Mouse (Mus musculus) CD4-positive helper T cell, adult 2 months (primary cell): ENCODE measurements around the gene Mapk1ip1l.
"Not testable (repeated sequence)": the region's sequence is repeated elsewhere in the genome, so short reads cannot be mapped to it uniquely, and the experiment has no call there.

Experiments used
- DNase-seq: peaks from one replicate; pipeline ENCODE4 v3.0.0-alpha.2; 2012; ENCODE audit warnings: low read depth, missing footprints, low spot score

The Mapk1ip1l gene

GRCm38 (mm10) chr14:47304814-47305405 is 6.8 kb downstream of the Mapk1ip1l start:
- no peak for DNase-seq

DNA sequence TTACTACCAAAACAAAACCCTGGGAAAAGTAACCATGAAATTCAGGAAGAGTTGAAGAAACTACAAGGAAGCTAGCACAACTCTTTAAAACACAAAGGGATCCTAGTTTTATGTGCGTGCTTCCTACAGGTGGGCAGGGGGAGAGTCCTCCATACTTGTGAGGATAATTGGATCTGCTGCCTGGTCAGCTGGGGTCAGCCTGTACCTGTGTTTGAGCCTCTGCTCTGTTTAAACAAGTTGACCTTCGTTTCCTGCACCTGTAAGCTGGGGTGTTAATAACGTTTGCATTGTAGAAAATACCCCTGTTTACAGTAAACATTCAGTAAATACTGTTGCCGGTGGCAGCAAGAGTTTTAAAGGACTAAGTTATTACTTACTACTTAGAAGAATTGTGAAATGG is 7.9 kb downstream of the Mapk1ip1l start:
- no peak for DNase-seq

DNA sequence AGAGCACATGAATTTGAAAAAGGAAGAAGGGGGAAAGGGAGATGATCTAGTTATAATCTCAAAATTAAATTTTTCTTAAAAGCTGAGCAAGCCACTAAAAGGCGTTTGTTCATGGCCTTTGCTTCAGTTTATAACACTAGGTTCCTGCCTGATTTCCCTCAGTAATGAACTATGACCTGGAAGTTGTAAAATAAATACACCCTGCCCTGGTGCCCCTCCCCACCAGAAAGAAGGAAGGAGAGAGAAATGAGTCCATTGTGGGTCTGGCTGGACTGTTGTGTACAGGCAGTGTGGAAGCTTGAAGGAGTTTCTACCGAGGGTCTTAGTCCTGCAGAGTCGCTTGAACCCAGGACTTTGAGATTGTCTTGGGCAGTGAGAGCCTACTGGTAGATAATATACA is 9.6 kb downstream of the Mapk1ip1l start:
- no peak for DNase-seq

DNA sequence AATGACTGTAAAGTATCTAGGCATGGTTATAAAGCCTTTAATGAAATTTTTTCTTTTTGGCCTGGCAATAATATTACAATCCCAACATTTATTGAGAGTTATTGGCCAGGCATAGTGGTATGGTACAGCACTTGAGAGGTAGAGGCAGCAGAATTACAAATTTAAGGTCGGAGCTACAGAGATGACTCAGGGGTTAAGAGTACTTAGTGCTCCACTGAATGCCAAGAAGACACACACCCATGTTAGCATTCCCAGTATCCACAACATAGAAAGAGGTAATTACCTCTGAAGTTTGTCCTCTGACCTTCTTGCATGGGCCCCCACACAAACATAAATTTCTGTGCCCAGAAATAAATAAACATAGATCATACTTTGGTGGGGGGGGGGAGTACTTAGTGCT is 11.0 kb downstream of the Mapk1ip1l start:
- no peak for DNase-seq

DNA sequence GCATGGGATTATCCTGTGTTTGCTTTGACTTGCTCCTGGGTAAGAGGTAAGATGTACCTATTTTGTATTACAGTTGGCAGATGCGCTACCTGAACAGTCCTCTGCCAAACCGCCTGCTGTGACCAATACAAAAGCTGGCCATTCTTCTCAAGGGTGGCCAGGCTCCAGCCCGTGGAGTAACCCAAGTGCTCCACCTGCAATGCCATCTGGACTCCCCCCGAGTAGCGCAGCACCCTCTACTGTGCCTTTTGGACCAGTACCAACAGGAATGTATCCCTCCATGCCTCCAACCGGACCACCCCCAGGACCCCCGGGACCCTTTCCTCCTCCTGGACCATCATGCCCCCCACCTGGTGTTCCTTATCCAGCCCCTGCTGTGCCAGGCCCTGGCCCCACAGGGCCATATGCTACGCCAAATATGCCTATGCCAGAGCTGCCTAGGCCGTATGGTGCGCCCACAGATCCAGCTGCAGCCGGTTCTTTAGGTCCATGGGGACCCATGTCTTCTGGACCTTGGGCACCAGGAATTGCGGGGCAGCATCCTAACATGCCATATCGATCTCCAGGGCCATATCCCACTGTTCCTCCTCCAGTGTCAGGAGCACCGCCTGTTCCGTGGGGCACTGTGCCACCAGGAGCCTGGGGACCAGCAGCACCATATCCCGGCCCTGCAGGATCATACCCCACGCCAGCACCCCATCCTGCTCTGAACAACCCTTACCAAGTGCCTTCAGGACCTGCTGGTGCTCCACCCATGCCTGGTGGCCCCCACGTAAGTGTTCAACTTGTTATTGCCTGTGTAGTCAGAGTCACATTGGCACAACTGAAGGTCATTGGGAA is 12.5 kb downstream of the Mapk1ip1l start:
- no peak for DNase-seq

DNA sequence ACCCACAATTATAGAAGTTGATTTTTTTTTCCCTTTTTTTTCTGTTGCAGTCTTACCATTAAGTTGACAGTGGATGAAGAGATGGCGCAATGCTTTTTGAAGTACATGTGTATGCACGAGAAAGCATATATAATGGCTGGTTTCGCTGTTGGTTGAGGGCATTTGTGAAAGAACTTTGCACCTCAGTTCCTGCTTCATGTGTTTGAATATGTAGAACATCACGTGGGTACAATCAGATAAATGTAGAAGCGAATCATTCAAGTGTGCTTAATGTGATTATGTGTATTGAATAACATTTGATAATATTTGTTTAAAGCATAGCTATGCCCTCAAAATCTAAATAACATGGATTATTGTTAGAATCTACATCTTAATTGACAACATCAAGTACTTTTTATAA is 21.3 kb downstream of the Mapk1ip1l start:
- no peak for DNase-seq

- DNase-seq: not testable (repeated sequence)
These were observed 23.5 kb downstream of the Mapk1ip1l start for GRCm38 (mm10) chr14:47321581-47321980.

DNA sequence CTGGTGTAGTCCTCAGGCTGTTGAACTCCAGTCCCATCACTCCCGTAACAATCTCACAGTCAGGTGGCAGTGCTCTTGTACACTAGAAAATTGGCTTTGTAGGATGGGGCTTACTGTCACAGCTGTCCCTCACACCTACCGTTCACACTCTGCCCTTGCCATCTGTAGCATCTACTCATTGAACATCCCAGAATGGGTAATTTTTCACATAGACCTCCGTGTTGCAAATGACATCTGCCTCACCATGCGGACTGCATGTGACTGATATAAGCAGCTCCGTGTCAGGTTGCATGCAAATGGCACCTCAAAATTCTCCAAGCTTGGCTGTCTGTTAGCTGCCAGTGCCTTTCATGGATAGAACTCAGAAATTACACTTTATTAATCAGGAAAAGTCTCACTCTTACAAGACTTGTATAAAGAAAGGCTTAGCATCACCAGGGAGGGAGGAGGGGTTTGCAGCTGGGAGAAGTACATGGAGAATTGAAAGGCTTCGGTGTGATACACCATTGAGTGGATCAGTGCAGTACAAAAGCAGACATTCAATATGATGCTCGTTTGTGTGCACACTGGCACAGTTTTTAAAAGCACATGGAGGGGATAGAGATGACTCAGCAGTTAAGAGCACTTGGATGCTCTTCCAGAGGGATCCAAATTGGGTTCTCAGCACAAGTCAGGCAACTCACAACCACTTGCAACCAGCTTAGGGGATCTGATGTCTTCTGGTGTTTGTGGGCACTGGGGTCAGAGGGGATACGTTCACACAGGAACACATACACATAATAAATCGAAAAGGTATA is 28.1 kb downstream of the Mapk1ip1l start:
- no peak for DNase-seq

DNA sequence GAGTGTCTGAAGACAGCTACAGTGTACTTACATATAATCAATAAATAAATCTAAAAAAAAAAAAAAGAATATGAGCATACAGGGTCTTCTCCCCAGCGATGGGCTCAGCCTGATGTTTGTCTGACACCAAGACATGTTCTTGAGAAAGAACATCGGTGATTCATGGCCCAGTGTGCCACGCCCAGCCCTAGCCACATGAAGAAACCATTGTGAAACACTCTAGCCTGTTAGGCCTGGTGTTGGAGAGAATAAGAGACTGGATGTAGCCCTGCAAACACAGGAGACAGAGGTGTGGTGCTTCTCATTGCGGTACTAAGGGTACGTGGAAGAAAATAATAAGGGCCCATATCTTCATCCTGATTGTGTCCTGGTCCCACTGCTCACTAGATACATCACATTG is 29.3 kb downstream of the Mapk1ip1l start:
- DNase-seq: no peak

DNA sequence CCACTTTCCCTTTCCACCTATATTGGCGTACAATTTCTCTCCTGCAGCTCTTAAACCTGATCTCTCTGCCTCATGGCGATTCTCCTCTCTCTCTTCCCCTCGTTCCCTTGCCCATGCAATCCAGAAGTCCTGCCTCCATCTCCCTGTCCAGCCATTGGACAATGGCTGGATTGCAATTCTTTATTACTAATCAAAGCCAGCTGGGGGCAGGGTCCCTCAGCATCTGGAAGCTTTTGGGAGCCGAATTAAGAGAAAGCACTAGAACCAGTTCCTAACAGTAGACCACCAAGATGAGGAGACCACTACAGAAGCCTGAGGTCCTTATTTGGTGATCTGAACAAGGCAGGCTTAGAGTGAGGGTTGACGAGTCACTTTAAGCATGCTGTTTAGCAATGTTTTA is 33.9 kb downstream of the Mapk1ip1l start:
- no peak for DNase-seq

DNA sequence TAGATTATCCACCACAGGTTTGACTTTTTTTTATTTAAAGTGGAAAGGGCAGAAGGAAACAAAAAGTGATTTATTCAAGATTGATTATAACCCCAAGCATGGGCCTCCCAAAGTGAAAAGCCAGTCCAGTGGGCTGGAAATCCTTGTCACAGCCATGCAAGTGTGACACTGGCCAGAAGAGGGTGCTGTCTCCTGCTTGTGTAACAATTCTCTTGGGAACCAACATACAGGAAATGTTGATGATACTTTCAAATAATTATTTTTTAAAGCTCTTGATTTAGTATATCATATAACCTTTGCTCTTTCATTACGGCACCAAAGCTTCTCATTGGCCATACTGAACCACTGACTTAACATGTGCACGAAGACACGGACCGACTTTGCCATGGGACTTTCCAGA is 36.8 kb downstream of the Mapk1ip1l start:
- peak; percentile 66 for DNase-seq

GRCm38 (mm10) chr14:47335300-47335699 is 37.2 kb downstream of the Mapk1ip1l start:
- no peak for DNase-seq

DNA sequence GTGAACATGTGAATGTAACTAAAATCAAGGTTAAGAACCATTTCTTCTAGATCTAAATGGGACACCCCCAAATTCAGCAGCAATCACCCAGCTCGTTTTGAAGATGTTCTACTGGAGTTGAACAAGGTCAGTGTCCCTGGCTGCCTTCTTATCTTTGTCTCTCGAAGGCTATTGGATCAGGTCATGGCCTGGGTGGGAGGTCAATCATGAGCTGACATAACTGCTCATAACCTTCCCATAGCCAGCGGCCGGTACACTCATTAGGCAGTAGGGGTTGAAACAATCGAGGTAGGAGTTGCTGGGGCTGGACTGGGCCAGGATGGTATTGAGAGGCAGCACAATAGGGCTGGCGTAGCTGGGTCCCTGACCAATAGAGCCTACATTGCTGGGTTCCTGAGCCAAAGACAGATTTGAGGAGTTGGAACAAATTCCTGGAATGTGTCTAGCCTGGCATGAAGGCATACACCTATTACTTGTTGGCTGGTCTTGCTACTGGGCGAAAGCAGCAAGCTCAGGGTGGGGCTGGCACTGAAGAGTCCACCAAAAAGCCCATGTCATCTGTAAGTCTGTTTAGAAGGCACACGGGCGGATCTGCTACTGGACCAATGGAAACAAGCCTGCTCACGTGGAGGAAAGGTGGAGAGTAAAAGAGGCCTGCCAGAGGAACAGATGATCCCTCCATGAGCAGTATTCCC is 42.3 kb downstream of the Mapk1ip1l start:
- no peak for DNase-seq

GRCm38 (mm10) chr14:47341811-47342291 is 43.8 kb downstream of the Mapk1ip1l start:
- no peak for DNase-seq

GRCm38 (mm10) chr14:47346715-47347114 is 48.6 kb downstream of the Mapk1ip1l start:
- DNase-seq: no peak

- DNase-seq: no peak
These were observed 52.9 kb downstream of the Mapk1ip1l start for GRCm38 (mm10) chr14:47350974-47351373.

GRCm38 (mm10) chr14:47352272-47352671 is 54.2 kb downstream of the Mapk1ip1l start:
- DNase-seq: no peak

DNA sequence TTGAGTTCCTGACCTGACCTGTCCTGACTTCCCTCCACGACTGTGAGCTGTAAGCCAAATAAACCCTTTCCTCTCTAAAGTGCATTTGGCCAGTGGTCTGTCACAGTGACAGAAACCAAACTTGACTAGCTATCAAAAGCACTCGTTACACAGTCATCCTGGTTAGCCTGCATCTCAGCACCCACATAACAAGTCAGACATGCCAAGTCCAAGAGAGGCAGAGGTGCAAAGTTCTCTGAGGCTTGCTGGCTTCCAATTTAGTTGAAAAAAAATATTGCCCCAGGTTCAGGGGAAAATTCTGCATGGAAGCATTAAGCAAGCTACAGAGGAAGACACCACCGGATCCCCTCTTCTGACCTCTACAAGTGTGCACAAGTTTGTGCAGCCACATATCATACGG is 55.2 kb downstream of the Mapk1ip1l start:
- DNase-seq: no peak

DNA sequence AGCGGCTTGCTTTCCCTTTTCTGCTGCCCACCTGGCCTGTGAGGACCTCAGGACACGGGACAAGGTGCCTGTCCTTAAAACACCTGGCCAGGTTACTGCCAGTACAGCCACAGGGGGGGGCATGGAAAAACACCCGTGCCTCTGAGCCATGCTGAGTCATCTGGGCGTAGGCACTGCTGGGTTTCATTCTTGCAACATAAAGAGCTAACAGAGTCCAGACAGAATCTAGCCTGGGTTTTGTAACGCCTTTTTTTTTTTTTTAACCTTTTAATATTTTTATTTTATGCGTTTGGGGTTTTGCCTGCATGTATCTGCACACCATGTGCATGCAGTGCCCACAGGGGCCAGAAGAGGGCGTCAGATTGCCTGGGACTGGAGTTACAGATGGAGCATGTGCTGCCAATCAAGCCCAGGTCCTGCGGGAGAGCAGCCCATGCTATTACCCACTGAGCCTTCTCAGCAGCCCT is 56.1 kb downstream of the Mapk1ip1l start:
- peak; percentile 19 for DNase-seq

GRCm38 (mm10) chr14:47354948-47355347 is 56.9 kb downstream of the Mapk1ip1l start:
- no peak for DNase-seq

- no peak for DNase-seq
These were observed 58.6 kb downstream of the Mapk1ip1l start for GRCm38 (mm10) chr14:47356622-47357021.

- DNase-seq: peak; percentile 20
These were observed 61.5 kb downstream of the Mapk1ip1l start for GRCm38 (mm10) chr14:47359610-47360009.
